9 mouse cellular contexts compared by ENCODE assay signal in the genomic region with DNA sequence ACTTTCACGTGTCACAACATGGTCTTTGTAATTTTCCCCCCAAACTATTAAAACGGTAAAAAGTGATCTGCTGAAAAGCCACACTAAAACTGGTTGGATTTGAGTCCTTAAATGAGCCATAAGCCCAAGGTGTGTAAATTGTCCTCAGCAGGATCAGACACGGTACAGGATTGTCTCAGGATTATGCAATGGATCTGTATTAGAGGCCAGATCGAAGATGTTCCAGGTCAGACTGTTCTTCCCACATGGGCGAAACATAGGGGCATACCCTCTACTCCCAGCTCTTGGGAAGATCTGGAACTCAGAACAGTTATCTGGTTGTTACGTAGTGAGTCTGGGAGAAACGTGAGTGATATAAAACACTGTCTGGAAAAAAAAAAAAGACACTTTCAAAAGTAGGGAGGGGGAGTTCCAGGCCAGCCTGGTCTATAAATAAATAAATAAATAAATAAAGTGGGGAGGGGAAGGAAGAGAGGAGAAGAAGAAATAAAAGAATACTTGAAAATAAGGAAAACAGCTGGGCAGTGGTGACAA. TPM values are rescaled to one million over a fixed set of nuclear protein-coding genes. Genes with fewer than 3 reads are reported as not detected.
DNase-seq lines count a peak whose midpoint lies in the region; ATAC-seq lines count a peak whose summit lies in the region.
"Had no signal": no experiment of that assay in that cellular context is flagged by ENCODE, and none has a peak within 500 bp of the region (broad histone marks: within the 10 kb centered on the region; RNA-seq: fewer than 3 reads in every experiment).

No protein-coding gene starts in this region.

- H3K9ac ChIP-seq in midbrain, embryonic 11.5 days (ENCODE audit: low read length): no peak overlapping the region
- H3K9ac ChIP-seq in midbrain, embryonic 13.5 days (replicated peaks): no peak overlapping the region
- H3K9ac ChIP-seq in limb, embryonic 13.5 days: no peak overlapping the region
- H3K9ac ChIP-seq in stomach, embryonic 15.5 days: no peak overlapping the region

- H3K27ac ChIP-seq in heart, embryonic 10.5 days: peak overlapping the region; percentile 98
- H3K27ac ChIP-seq in midbrain, embryonic 11.5 days (ENCODE audit: low read depth, low read length): no peak overlapping the region
- H3K27ac ChIP-seq in midbrain, embryonic 13.5 days: no peak overlapping the region
- H3K27ac ChIP-seq in limb, embryonic 13.5 days: peak overlapping the region; percentile 96; the same call in 1 of the 2 replicates
- peak overlapping the region; percentile 97; the same call in 1 of the 2 replicates for H3K27ac ChIP-seq in stomach, embryonic 15.5 days

- no peak for ATAC-seq in midbrain, embryonic 11.5 days (ENCODE audit: low FRiP score)
- ATAC-seq in midbrain, embryonic 13.5 days: no peak
- ATAC-seq in limb, embryonic 13.5 days (ENCODE audit: low FRiP score, low read depth): no peak
- ATAC-seq in stomach, embryonic 15.5 days (ENCODE audit: insufficient read depth, low FRiP score, low read depth): no peak

- H3K27me3 ChIP-seq in heart, embryonic 10.5 days (ENCODE audit: insufficient read depth, poor library complexity, severe bottlenecking): no peaks in the 10 kb centered on the region
- H3K27me3 ChIP-seq in midbrain, embryonic 11.5 days (ENCODE audit: control insufficient read depth, insufficient read depth, low read length): no peaks in the 10 kb centered on the region
- no peaks in the 10 kb centered on the region for H3K27me3 ChIP-seq in midbrain, embryonic 13.5 days
- H3K27me3 ChIP-seq in limb, embryonic 13.5 days: no peaks in the 10 kb centered on the region
- H3K27me3 ChIP-seq in stomach, embryonic 15.5 days (replicated peaks): no peaks in the 10 kb centered on the region

- H3K4me1 ChIP-seq in heart, embryonic 10.5 days: peaks cover 23% of the 10 kb centered on the region
- H3K4me1 ChIP-seq in midbrain, embryonic 11.5 days (ENCODE audit: control insufficient read depth, insufficient read depth, low read length): peaks cover 11% of the 10 kb centered on the region; the same call in 1 of the 2 replicates
- peaks cover 11% of the 10 kb centered on the region for H3K4me1 ChIP-seq in midbrain, embryonic 13.5 days (replicated peaks)
- peaks cover 19% of the 10 kb centered on the region for H3K4me1 ChIP-seq in limb, embryonic 13.5 days
- peaks cover 14% of the 10 kb centered on the region for H3K4me1 ChIP-seq in stomach, embryonic 15.5 days

- H3K4me3 ChIP-seq in heart, embryonic 10.5 days: peak overlapping the region; percentile 90; the same call in 1 of the 2 replicates
- H3K4me3 ChIP-seq in midbrain, embryonic 11.5 days (ENCODE audit: low read depth, low read length): no peak overlapping the region
- H3K4me3 ChIP-seq in midbrain, embryonic 13.5 days (replicated peaks): no peak overlapping the region
- no peak overlapping the region for H3K4me3 ChIP-seq in limb, embryonic 13.5 days
- no peak overlapping the region for H3K4me3 ChIP-seq in stomach, embryonic 15.5 days (replicated peaks)

- H3K4me2 ChIP-seq in midbrain, embryonic 11.5 days: no peak overlapping the region
- no peak overlapping the region for H3K4me2 ChIP-seq in midbrain, embryonic 13.5 days (replicated peaks)
- H3K4me2 ChIP-seq in limb, embryonic 13.5 days (replicated peaks): peak overlapping the region; percentile 73
- peak overlapping the region; percentile 67 for H3K4me2 ChIP-seq in stomach, embryonic 15.5 days

- 66% methylated on average over 7 of the region's 7 CpGs for WGBS in heart, embryonic 10.5 days
- WGBS in midbrain, embryonic 11.5 days: 83% methylated on average over 7 of the region's 7 CpGs
- 81% methylated on average over 7 of the region's 7 CpGs for WGBS in midbrain, embryonic 13.5 days
- WGBS in limb, embryonic 13.5 days: 79% methylated on average over 7 of the region's 7 CpGs
- WGBS in stomach, embryonic 15.5 days: 72% methylated on average over 7 of the region's 7 CpGs

- no peak for DNase-seq in heart, embryonic 10.5 days (ENCODE audit: low spot score)
- no peak for DNase-seq in heart, postnatal 4 days
- peak; percentile 87 for DNase-seq in midbrain, embryonic 11.5 days (ENCODE audit: low spot score, missing footprints)
- no peak for DNase-seq in left cerebral cortex, adult 18-20 months (ENCODE audit: low spot score in 2 of 2)
- DNase-seq in thymus, postnatal 14 days: no peak
- DNase-seq: right cerebral cortex, postnatal 25 days had no signal

- 0 out of 2 replicates have a peak, but pooled peaks cover 8% of the 10 kb centered on the region for H3K36me3 ChIP-seq in heart, embryonic 10.5 days
- H3K36me3 ChIP-seq in midbrain, embryonic 11.5 days (ENCODE audit: control insufficient read depth, insufficient read depth, low read length): no peaks in the 10 kb centered on the region
- no peaks in the 10 kb centered on the region for H3K36me3 ChIP-seq in midbrain, embryonic 13.5 days
- H3K36me3 ChIP-seq in limb, embryonic 13.5 days: no peaks in the 10 kb centered on the region
- no peaks in the 10 kb centered on the region for H3K36me3 ChIP-seq in stomach, embryonic 15.5 days

- H3K9me3 ChIP-seq in heart, embryonic 10.5 days: no peaks in the 10 kb centered on the region
- H3K9me3 ChIP-seq in midbrain, embryonic 11.5 days (ENCODE audit: control insufficient read depth, low read length): no peaks in the 10 kb centered on the region
- H3K9me3 ChIP-seq in midbrain, embryonic 13.5 days: no peaks in the 10 kb centered on the region
- no peaks in the 10 kb centered on the region for H3K9me3 ChIP-seq in limb, embryonic 13.5 days
- H3K9me3 ChIP-seq in stomach, embryonic 15.5 days: no peaks in the 10 kb centered on the region

RNA-seq across cellular contexts. Expression of gene Crlf3, which starts 1.1 kb away (rescaled TPM):
- polyA plus RNA-seq in heart, embryonic 10.5 days (2016; fragmentation: Nextera tagmentation; extraction: Ambion mirVana): 48.1 and 57.5 TPM in 2 replicates
- 10 to 100 TPM; 24.0 to 25.4 TPM for total RNA-seq in heart, postnatal 4 days (2021)
- 29.2 and 30.4 TPM in 2 replicates for polyA plus RNA-seq in midbrain, embryonic 11.5 days (2014; fragmentation: Nextera tagmentation; extraction: Ambion mirVana)
- polyA plus RNA-seq in midbrain, embryonic 13.5 days (2015; fragmentation: Nextera tagmentation; extraction: Ambion mirVana): 14.1 and 14.6 TPM in 2 replicates
- polyA plus RNA-seq in limb, embryonic 13.5 days (2015; fragmentation: Nextera tagmentation; extraction: Ambion mirVana): 51.3 and 55.3 TPM in 2 replicates
- 31.0 and 39.5 TPM in 2 replicates for polyA plus RNA-seq in stomach, embryonic 15.5 days (2015; fragmentation: Nextera tagmentation; extraction: Ambion mirVana)
- total RNA-seq in left cerebral cortex, adult 18-20 months (2021): 10 to 100 TPM; 12.1 to 15.0 TPM

RNA-seq across cellular contexts. Expression of gene Atad5, which starts 7.3 kb away (rescaled TPM):
- 8.4 and 11.0 TPM in 2 replicates for polyA plus RNA-seq in heart, embryonic 10.5 days (2016; fragmentation: Nextera tagmentation; extraction: Ambion mirVana)
- 1 to 10 TPM; 8.2 to 8.8 TPM for total RNA-seq in heart, postnatal 4 days (2021)
- polyA plus RNA-seq in midbrain, embryonic 11.5 days (2014; fragmentation: Nextera tagmentation; extraction: Ambion mirVana): 19.1 and 20.1 TPM in 2 replicates
- polyA plus RNA-seq in midbrain, embryonic 13.5 days (2015; fragmentation: Nextera tagmentation; extraction: Ambion mirVana): 7.8 and 8.5 TPM in 2 replicates
- polyA plus RNA-seq in limb, embryonic 13.5 days (2015; fragmentation: Nextera tagmentation; extraction: Ambion mirVana): 13.3 and 14.1 TPM in 2 replicates
- 9.3 and 9.6 TPM in 2 replicates for polyA plus RNA-seq in stomach, embryonic 15.5 days (2015; fragmentation: Nextera tagmentation; extraction: Ambion mirVana)
- 1 to 10 TPM; 2.7 to 3.0 TPM for total RNA-seq in left cerebral cortex, adult 18-20 months (2021)

Comparison
In these comparisons a context has a peak if more than half of its experiments do, and no peak if none do; other contexts are left out.
1. H3K27ac ChIP-seq: peak in heart, embryonic 10.5 days (single experiment), limb, embryonic 13.5 days (single experiment) and stomach, embryonic 15.5 days (single experiment); none in midbrain, embryonic 11.5 days (single experiment) and midbrain, embryonic 13.5 days (single experiment).
2. H3K4me2 ChIP-seq: peak in limb, embryonic 13.5 days (single experiment) and stomach, embryonic 15.5 days (single experiment); none in midbrain, embryonic 11.5 days (single experiment) and midbrain, embryonic 13.5 days (single experiment).